Comparison of ENCODE assay signal across 25 mouse cellular contexts in genomic region chr16:33455263-33455910, GRCm38 (mm10).
DNase-seq lines count a peak whose midpoint lies in the region; ATAC-seq lines count a peak whose summit lies in the region.
"Had no signal": no experiment of that assay in that cellular context is flagged by ENCODE, and none has a peak within 500 bp of the region (broad histone marks: within the 10 kb centered on the region; RNA-seq: fewer than 3 reads in every experiment).

No protein-coding gene starts in this region.

- H3K4me3 ChIP-seq in liver, embryonic 16.5 days (ENCODE audit: low read depth, low read length), result no peak overlapping the region
- H3K4me3 ChIP-seq in liver, embryonic 11.5 days (ENCODE audit: low read depth, low read length), result no peak overlapping the region
- no peak overlapping the region for H3K4me3 ChIP-seq in midbrain, embryonic 14.5 days (replicated peaks; ENCODE audit: low read depth, low read length)
- H3K4me3 ChIP-seq: forebrain, embryonic 10.5 days; forebrain, embryonic 13.5 days; heart, embryonic 12.5 days; heart, embryonic 15.5 days; hindbrain, embryonic 10.5 days; hindbrain, embryonic 13.5 days; intestine, embryonic 15.5 days had no signal

- peak; percentile 51 to 79 for DNase-seq in adrenal gland, adult (ENCODE audit: inconsistent age in 2 of 2, low spot score in 1 of 2)
- DNase-seq in adrenal gland, postnatal 25 days, result no peak
- no peak for DNase-seq in liver, embryonic 11.5 days (ENCODE audit: low spot score)
- peak; percentile 19 for DNase-seq in adrenal gland, postnatal 10 days
- DNase-seq in cerebellum, adult 9-10 months, result no peak
- DNase-seq in midbrain, embryonic 14.5 days, result no peak
- DNase-seq: cerebellum, adult 11-12 months; cerebellum, adult 8-10 months; cerebellum, postnatal 14 days; gastrocnemius, postnatal 14 days; heart, adult 18-20 months; heart, postnatal 10 days; heart, postnatal 36 days had no signal

- no peak overlapping the region for H3K4me2 ChIP-seq in liver, embryonic 16.5 days (ENCODE audit: low read depth, low read length)
- H3K4me2 ChIP-seq in liver, embryonic 11.5 days, result no peak overlapping the region
- no peak overlapping the region for H3K4me2 ChIP-seq in midbrain, embryonic 14.5 days (ENCODE audit: low read length)
- H3K4me2 ChIP-seq: forebrain, embryonic 13.5 days; heart, embryonic 12.5 days; heart, embryonic 15.5 days; hindbrain, embryonic 13.5 days; intestine, embryonic 15.5 days had no signal

- no peaks in the 10 kb centered on the region; the same call in 1 of the 2 replicates for H3K4me1 ChIP-seq in liver, embryonic 16.5 days (ENCODE audit: control insufficient read depth, low read depth, low read length)
- 0 out of 2 replicates have a peak, but pooled peaks cover 3% of the 10 kb centered on the region for H3K4me1 ChIP-seq in liver, embryonic 11.5 days (replicated peaks; ENCODE audit: control insufficient read depth, insufficient read depth, low read length)
- H3K4me1 ChIP-seq in midbrain, embryonic 14.5 days (ENCODE audit: control insufficient read depth, insufficient read depth, low read length), result 0 out of 2 replicates have a peak, but pooled peaks cover 7% of the 10 kb centered on the region
- H3K4me1 ChIP-seq: forebrain, embryonic 10.5 days; forebrain, embryonic 13.5 days had no signal

- no peak overlapping the region for H3K27ac ChIP-seq in liver, embryonic 16.5 days (ENCODE audit: low read length)
- no peak overlapping the region for H3K27ac ChIP-seq in liver, embryonic 11.5 days (ENCODE audit: low read depth, low read length)
- no peak overlapping the region for H3K27ac ChIP-seq in midbrain, embryonic 14.5 days (replicated peaks; ENCODE audit: low read depth, low read length)
- H3K27ac ChIP-seq: forebrain, embryonic 10.5 days; forebrain, embryonic 13.5 days; heart, embryonic 15.5 days; hindbrain, embryonic 10.5 days; hindbrain, embryonic 13.5 days; intestine, embryonic 15.5 days had no signal

- WGBS in liver, embryonic 16.5 days (ENCODE audit: insufficient replicate concordance), result 65% methylated on average over 6 of the region's 6 CpGs
- WGBS in liver, embryonic 11.5 days, result 75% methylated on average over 6 of the region's 6 CpGs
- 91% methylated on average over 6 of the region's 6 CpGs for whole genome bisulfite sequencing in midbrain, embryonic 14.5 days

- no peaks in the 10 kb centered on the region for H3K27me3 ChIP-seq in liver, embryonic 16.5 days (ENCODE audit: control insufficient read depth, insufficient read depth, low read depth, low read length)
- H3K27me3 ChIP-seq in liver, embryonic 11.5 days (replicated peaks; ENCODE audit: control insufficient read depth, insufficient read depth, low read length), result no peaks in the 10 kb centered on the region
- no peaks in the 10 kb centered on the region for H3K27me3 ChIP-seq in midbrain, embryonic 14.5 days (ENCODE audit: control insufficient read depth, insufficient read depth, low read length)
- H3K27me3 ChIP-seq: forebrain, embryonic 13.5 days; heart, embryonic 12.5 days; heart, embryonic 15.5 days; hindbrain, embryonic 13.5 days; intestine, embryonic 15.5 days; Patski had no signal

- H3K9ac ChIP-seq in liver, embryonic 16.5 days (ENCODE audit: low read depth, low read length), result no peak overlapping the region
- H3K9ac ChIP-seq in liver, embryonic 11.5 days (ENCODE audit: low read depth, low read length), result no peak overlapping the region
- no peak overlapping the region for H3K9ac ChIP-seq in midbrain, embryonic 14.5 days (replicated peaks; ENCODE audit: low read length)
- H3K9ac ChIP-seq: forebrain, embryonic 13.5 days; heart, embryonic 12.5 days; heart, embryonic 15.5 days; hindbrain, embryonic 13.5 days; intestine, embryonic 15.5 days had no signal

- H3K36me3 ChIP-seq in liver, embryonic 16.5 days (ENCODE audit: control insufficient read depth, insufficient read depth), result peaks cover 8% of the 10 kb centered on the region
- peaks cover 12% of the 10 kb centered on the region for H3K36me3 ChIP-seq in liver, embryonic 11.5 days (ENCODE audit: control insufficient read depth, insufficient read depth, low read length)
- H3K36me3 ChIP-seq in midbrain, embryonic 14.5 days (ENCODE audit: control insufficient read depth, insufficient read depth, low read length), result peaks cover 15% of the 10 kb centered on the region

- peak; percentile 67 for ATAC-seq in liver, embryonic 16.5 days (ENCODE audit: low read depth)
- ATAC-seq in liver, embryonic 11.5 days (replicated peaks; ENCODE audit: low FRiP score), result no peak
- ATAC-seq in midbrain, embryonic 14.5 days (ENCODE audit: low FRiP score, low TSS enrichment), result no peak
- ATAC-seq: forebrain, embryonic 13.5 days; forebrain, embryonic 16.5 days; hindbrain, embryonic 16.5 days; intestine, embryonic 15.5 days; Patski had no signal

- no peaks in the 10 kb centered on the region for H3K9me3 ChIP-seq in liver, embryonic 16.5 days (replicated peaks; ENCODE audit: control insufficient read depth, low read length)
- H3K9me3 ChIP-seq in liver, embryonic 11.5 days (ENCODE audit: control insufficient read depth, low read length), result no peaks in the 10 kb centered on the region
- H3K9me3 ChIP-seq in midbrain, embryonic 14.5 days (ENCODE audit: control insufficient read depth, low read length), result no peaks in the 10 kb centered on the region
- H3K9me3 ChIP-seq: forebrain, embryonic 13.5 days; G1E; heart, embryonic 15.5 days; hindbrain, embryonic 10.5 days; hindbrain, embryonic 13.5 days; intestine, embryonic 15.5 days had no signal

Comparison
In these comparisons a context has a peak if more than half of its experiments do, and no peak if none do; other contexts are left out.
1. DNase-seq: peak in adrenal gland, adult (2 of 2) and adrenal gland, postnatal 10 days (single experiment); none in adrenal gland, postnatal 25 days (single experiment), liver, embryonic 11.5 days (single experiment), cerebellum, adult 9-10 months (single experiment) and midbrain, embryonic 14.5 days (single experiment).